Mouse (Mus musculus) spleen, adult 2 months (tissue): ENCODE results near the gene Dnase2b.

Source experiments
- CTCF ChIP-seq: fragments of 200-500 bp; IDR thresholded peaks from 2 replicates; pipeline ENCODE4 v1.5.1; 2011; ENCODE audit warnings: mild to moderate bottlenecking, inconsistent platforms; ENCODE audit not compliant: insufficient read depth, insufficient read length, insufficient replicate concordance; ENCODE audit errors: extremely low read depth
- POLR2A ChIP-seq: fragments of 200-500 bp; IDR thresholded peaks from 2 replicates; pipeline ENCODE4 v1.6.1; 2011; ENCODE audit warnings: low read depth, low read length, inconsistent platforms

- no peak for TF ChIP-seq POLR2A
- no peak for TF ChIP-seq CTCF
These were observed 80.4 kb downstream of the Dnase2b start for GRCm38 (mm10) chr3:146534986-146535385.
